Mouse (Mus musculus): ENCODE data around the gene Klk1b16. TPM values are rescaled to one million over a fixed set of nuclear protein-coding genes. Genes with fewer than 3 reads are reported as not detected.
"Not testable (repeated sequence)": the region's sequence is repeated elsewhere in the genome, so short reads cannot be mapped to it uniquely, and the experiment has no call there.

The Klk1b16 gene
- not detected in 2 replicates for total RNA-seq (2021)
- long read RNA-seq, experiment 1, result 0 reads
- long read RNA-seq, experiment 2, result 0 reads

DNA sequence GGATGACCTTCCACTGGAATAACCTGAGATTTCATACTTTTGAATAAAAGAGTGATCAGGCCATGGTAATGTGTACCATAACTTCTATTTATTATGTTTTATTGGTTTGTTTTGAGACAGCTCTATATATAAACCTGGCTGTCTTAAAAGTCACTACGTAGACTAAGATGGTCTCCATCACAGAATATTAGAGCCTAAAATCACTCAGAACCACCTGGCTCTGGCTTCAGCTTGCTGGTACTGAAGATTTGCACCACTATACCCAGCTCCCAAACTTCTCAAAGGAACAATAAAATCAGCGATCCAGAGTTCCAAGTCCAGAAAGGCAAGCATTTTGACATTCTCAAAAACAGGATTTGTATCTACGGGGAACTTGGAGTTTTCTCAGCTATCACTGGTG, at the start of gene Klk1b16:
Gene Klk1b16, plus strand, starts transcription at position 301 of the 400 bp plus-strand sequence.
- no peak for DNase-seq

DNA sequence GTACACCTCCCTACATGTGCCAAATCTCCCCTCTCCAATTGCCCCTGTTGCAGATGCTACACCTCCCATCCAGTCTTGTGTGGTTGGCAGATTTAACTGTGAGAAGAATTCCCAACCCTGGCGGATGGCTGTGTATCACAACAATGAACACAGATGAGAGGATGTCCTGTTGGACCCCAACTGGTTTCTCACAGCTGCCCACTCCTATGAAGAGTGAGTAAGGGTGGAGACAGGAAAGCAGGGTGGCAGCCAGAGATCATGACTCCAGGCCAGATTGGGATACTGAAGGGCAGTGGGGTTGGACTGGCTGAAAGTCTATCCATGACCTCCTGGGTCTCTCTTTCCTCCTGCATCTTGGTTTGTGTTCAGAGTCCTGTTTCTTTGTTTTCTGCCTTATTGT, 40.5 kb upstream of the Klk1b16 start:
- DNase-seq, result no peak

DNA sequence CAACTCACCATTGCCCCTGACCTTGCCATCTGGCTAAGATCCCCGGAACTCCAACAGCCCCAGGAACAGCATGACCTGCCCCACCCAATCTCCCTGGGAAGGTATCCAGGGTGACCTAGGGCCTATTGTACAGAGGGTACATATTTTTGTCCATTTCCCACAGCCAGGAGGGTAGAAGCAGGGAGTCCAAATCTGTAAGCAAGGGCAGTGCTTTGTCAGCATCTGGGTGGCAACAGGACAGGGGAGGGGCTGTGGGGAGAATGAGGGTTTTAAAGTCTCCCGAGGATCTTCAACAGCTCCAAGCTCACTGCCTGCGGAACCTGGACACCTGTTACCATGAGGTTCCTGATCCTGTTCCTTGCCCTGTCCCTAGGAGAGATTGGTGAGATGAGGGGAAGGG, 34.5 kb upstream of the Klk1b16 start, which contains the start of gene Klk1b21:
Gene Klk1b21, plus strand, starts transcription at position 301 of the 400 bp plus-strand sequence.
- DNase-seq, result not testable (repeated sequence)

DNA sequence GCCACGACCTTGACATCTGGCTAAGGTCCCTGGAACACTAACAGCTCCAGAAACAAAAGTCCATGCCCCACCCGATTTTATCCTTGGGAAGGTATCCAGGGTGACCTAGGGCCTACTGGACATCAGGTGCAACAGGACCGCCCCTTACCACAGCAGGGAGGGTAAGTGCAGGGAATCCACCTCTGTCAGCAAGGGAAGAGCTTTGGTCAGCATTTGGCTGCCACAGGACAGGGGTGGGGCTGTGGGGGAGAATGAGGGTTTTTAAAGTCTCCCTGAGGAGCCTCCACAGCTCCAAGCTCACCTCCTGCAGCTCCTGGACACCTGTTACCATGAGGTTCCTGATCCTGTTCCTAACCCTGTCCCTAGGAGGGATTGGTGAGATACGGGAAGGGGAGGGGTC, 24.2 kb upstream of the Klk1b16 start, which contains the start of gene Klk1b22:
Gene Klk1b22, plus strand, starts transcription at position 301 of the 400 bp plus-strand sequence.
- DNase-seq, result no peak

DNA sequence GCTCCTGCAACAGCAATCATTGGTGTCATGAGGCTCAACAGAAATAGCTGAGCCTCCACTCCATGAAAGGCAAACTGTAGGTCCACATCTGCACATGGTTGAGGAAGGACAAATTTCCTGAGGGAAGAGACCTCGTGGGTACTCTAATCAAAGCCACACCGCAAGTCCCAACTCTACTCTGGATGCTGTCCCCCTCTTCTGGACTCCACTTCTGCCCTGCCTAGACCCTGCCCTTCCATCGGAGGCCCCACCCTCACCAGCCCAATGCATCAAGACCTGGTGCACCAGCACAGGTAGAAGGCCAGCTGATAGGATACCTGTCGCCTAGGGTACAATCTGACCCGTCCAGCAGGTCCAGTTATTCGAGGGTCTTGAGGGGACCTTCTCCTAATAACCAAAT, 13.1 kb upstream of the Klk1b16 start:
- DNase-seq, result no peak

DNA sequence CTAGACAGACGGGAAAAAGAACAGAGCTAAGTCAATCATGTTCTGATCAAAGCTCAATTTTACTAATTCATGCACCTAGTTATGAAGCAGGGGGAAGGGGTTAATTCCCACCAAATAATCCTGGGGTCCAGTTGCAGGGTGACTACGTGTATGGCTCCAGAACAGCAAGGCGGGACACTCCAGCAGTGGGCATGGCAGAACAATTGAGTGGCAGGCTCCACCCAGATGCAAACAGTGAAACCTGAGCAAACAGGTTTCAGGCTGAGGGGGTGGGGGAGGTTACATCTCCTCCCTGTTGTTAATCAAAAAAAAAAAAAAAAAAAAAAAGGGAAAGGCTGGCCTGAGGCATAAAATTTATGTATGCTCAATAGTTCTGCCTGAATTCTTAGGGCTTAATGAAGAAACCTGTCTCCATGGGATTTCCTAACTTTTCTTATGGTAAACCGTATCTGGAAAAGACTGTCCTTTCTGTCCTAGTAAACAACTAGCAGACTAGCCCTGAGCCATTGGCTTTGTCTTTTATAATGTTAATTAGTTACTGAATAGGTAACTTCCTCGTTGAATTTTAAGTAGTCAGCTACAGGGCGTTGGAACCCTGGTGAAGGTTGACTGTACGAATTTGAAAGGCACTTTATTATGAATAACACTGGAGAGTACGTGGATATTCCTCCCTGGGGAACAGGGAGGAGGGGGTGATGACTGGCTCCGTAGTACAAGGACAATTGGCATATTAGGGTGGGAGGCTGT, 42.9 kb downstream of the Klk1b16 start:
- no peak for DNase-seq

DNA sequence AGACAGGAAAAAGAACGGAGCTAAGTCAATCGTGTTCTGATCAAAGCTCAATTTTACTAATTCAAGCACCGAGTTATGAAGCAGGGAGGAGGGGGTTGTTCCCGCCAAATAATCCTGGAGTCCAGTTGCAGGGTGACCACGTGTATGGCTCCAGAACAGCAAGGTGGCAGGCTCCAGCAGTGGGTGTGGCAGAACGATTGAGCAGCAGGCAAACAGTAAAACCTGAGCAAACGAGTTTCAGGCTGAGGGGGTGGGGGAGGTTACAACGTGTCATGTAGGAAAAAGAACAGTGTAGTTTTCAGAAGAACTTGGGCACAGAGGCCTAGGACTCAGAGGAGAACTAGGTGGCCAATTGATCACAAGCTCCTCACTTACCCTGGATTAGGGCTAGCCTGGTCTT, 49.9 kb downstream of the Klk1b16 start:
- DNase-seq, result not testable (repeated sequence)

DNA sequence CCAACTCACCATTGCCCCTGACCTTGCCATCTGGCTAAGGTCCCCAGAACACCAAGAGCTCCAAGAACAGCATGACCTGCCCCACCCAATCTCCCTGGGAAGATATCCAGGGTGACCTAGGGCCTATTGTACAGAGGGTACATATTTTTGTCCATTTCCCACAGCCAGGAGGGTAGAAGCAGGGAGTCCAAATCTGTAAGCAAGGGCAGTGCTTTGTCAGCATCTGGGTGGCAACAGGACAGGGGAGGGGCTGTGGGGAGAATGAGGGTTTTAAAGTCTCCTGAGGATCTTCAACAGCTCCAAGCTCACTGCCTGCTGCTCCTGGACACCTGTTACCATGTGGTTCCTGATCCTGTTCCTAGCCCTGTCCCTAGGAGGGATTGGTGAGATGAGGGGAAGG, 51.4 kb downstream of the Klk1b16 start, which contains the start of gene Klk1b24:
Gene Klk1b24, plus strand, starts transcription at position 301 of the 400 bp plus-strand sequence.
- not testable (repeated sequence) for DNase-seq

Other genes starting within 250 kb of the Klk1b16 start
- gene Klk15, start 203.0 kb upstream of the Klk1b16 start, total RNA-seq (2021), result not detected in 2 replicates
- not detected in 2 replicates for gene Klk1b8, start 186.1 kb upstream of the Klk1b16 start, total RNA-seq (2021)
- gene Klk1b1, start 170.0 kb upstream of the Klk1b16 start, total RNA-seq (2021), result not detected in 2 replicates
- not detected in 2 replicates for gene Klk1b9, start 160.7 kb upstream of the Klk1b16 start, total RNA-seq (2021)
- not detected in 2 replicates for gene Klk1b11, start 140.9 kb upstream of the Klk1b16 start, total RNA-seq (2021)
- gene Klk1b26, start 124.6 kb upstream of the Klk1b16 start, total RNA-seq (2021), result not detected in 2 replicates
- not detected in 2 replicates for gene Klk1b27, start 84.5 kb upstream of the Klk1b16 start, total RNA-seq (2021)
- gene Klk1b21, start 34.4 kb upstream of the Klk1b16 start, total RNA-seq (2021), result not detected in 2 replicates
- gene Klk1b22, start 24.1 kb upstream of the Klk1b16 start, total RNA-seq (2021), result not detected in 2 replicates
- gene Klk1b24, start 51.5 kb downstream of the Klk1b16 start, total RNA-seq (2021), result not detected in 2 replicates
- not detected in 2 replicates for gene Klk1b3, start 61.4 kb downstream of the Klk1b16 start, total RNA-seq (2021)
- gene Klk1b4, start 70.7 kb downstream of the Klk1b16 start, total RNA-seq (2021), result not detected in 2 replicates
- not detected in 2 replicates for gene Klk1b5, start 79.2 kb downstream of the Klk1b16 start, total RNA-seq (2021)
- 0.37 and 1.6 TPM in 2 replicates for gene Klk1, start 88.6 kb downstream of the Klk1b16 start, total RNA-seq (2021)
- gene Gm36864, start 99.4 kb downstream of the Klk1b16 start, total RNA-seq (2021), result not detected in 2 replicates
- gene 1700028J19Rik, start 109.9 kb downstream of the Klk1b16 start, total RNA-seq (2021), result 0.70 and 0.90 TPM in 2 replicates
- 95.5 and 102 TPM in 2 replicates for gene 2410002F23Rik, start 110.0 kb downstream of the Klk1b16 start, total RNA-seq (2021)
- not detected in 2 replicates for gene Acp4, start 120.6 kb downstream of the Klk1b16 start, total RNA-seq (2021)
- gene Gm15517, start 124.7 kb downstream of the Klk1b16 start, total RNA-seq (2021), result not detected in 2 replicates
- gene Clec11a, start 170.1 kb downstream of the Klk1b16 start, total RNA-seq (2021), result 3.4 and 3.6 TPM in 2 replicates
- gene Shank1, start 173.5 kb downstream of the Klk1b16 start, total RNA-seq (2021), result 7.6 and 8.0 TPM in 2 replicates
- gene Syt3, start 247.3 kb downstream of the Klk1b16 start, total RNA-seq (2021), result 2.6 and 3.9 TPM in 2 replicates
- 0.59 and 0.71 TPM in 2 replicates for gene 1700008O03Rik, start 249.1 kb downstream of the Klk1b16 start, total RNA-seq (2021)